Mouse (Mus musculus): ENCODE measurements around the gene Slc25a25. TPM values are rescaled to one million over a fixed set of nuclear protein-coding genes. Genes with fewer than 3 reads are reported as not detected.

Gene Slc25a25
- polyA plus RNA-seq, 1 experiment from 2014 or later, result 29.2 TPM

GRCm38 (mm10) chr2:32437612-32438166, 13.6 kb downstream of the Slc25a25 start:
- Histone ChIP-seq H3K27ac (replicated peaks) (peak overlapping the region; percentile 73), H3K4me1 (peaks cover 46% of the 10 kb centered on the region), H3K36me3 (no peaks in the 10 kb centered on the region), H3K9me3 (replicated peaks) (no peaks in the 10 kb centered on the region), H3K4me3 (no peak overlapping the region), H3K27me3 (ENCODE audit: low read depth, poor library complexity, severe bottlenecking) (no peaks in the 10 kb centered on the region)
- no peak for DNase-seq (ENCODE audit: low spot score)
- whole genome bisulfite sequencing, result 68% methylated on average over 2 of the region's 2 CpGs

- 72% methylated on average over 3 of the region's 3 CpGs for WGBS
- Histone ChIP-seq H3K27ac (replicated peaks) (peak overlapping the region; percentile 73), H3K9me3 (replicated peaks) (no peaks in the 10 kb centered on the region), H3K27me3 (ENCODE audit: low read depth, poor library complexity, severe bottlenecking) (no peaks in the 10 kb centered on the region), H3K4me3 (no peak overlapping the region), H3K4me1 (peaks cover 47% of the 10 kb centered on the region), H3K36me3 (no peaks in the 10 kb centered on the region)
- no peak for DNase-seq (ENCODE audit: low spot score)
Measured at GRCm38 (mm10) chr2:32436686-32437372, 14.4 kb downstream of the Slc25a25 start.

- Histone ChIP-seq H3K9me3 (replicated peaks) (no peaks in the 10 kb centered on the region), H3K27ac (replicated peaks) (peak overlapping the region; percentile 87), H3K4me1 (peaks cover 43% of the 10 kb centered on the region), H3K36me3 (no peaks in the 10 kb centered on the region), H3K4me3 (peak overlapping the region; percentile 58), H3K27me3 (ENCODE audit: low read depth, poor library complexity, severe bottlenecking) (no peaks in the 10 kb centered on the region)
- peak; percentile 91 for DNase-seq (ENCODE audit: low spot score)
- WGBS, result 9% methylated on average over 18 of the region's 18 CpGs
Measured at GRCm38 (mm10) chr2:32430701-32431676, 20.3 kb downstream of the Slc25a25 start.

- DNase-seq (ENCODE audit: low spot score), result no peak
- Histone ChIP-seq H3K27ac (replicated peaks) (peak overlapping the region; percentile 59; the same call in 1 of the 2 replicates), H3K4me3 (peak overlapping the region; percentile 58; the same call in 1 of the 2 replicates), H3K36me3 (no peaks in the 10 kb centered on the region), H3K27me3 (ENCODE audit: low read depth, poor library complexity, severe bottlenecking) (no peaks in the 10 kb centered on the region), H3K9me3 (replicated peaks) (no peaks in the 10 kb centered on the region), H3K4me1 (peaks cover 55% of the 10 kb centered on the region)
- WGBS, result 82% methylated on average over 4 of the region's 4 CpGs
Measured at GRCm38 (mm10) chr2:32429215-32429891, 21.9 kb downstream of the Slc25a25 start.

GRCm38 (mm10) chr2:32428262-32428722, 23.0 kb downstream of the Slc25a25 start:
- 61% methylated on average over 8 of the region's 8 CpGs for WGBS
- H3K27ac ChIP-seq (replicated peaks), result peak overlapping the region; percentile 59
- no peak for DNase-seq (ENCODE audit: low spot score)
- H3K9me3 ChIP-seq (replicated peaks), result no peaks in the 10 kb centered on the region
- peak overlapping the region; percentile 58 for H3K4me3 ChIP-seq
- peaks cover 65% of the 10 kb centered on the region for H3K4me1 ChIP-seq
- H3K27me3 ChIP-seq (ENCODE audit: low read depth, poor library complexity, severe bottlenecking), result no peaks in the 10 kb centered on the region
- H3K36me3 ChIP-seq, result no peaks in the 10 kb centered on the region

GRCm38 (mm10) chr2:32427720-32428119, 23.5 kb downstream of the Slc25a25 start:
- Histone ChIP-seq H3K9me3 (replicated peaks) (no peaks in the 10 kb centered on the region), H3K27me3 (ENCODE audit: low read depth, poor library complexity, severe bottlenecking) (no peaks in the 10 kb centered on the region), H3K36me3 (no peaks in the 10 kb centered on the region), H3K4me3 (no peak overlapping the region), H3K27ac (replicated peaks) (no peak overlapping the region), H3K4me1 (peaks cover 71% of the 10 kb centered on the region)
- 80% methylated on average over 5 of the region's 5 CpGs for WGBS
- DNase-seq (ENCODE audit: low spot score), result no peak

GRCm38 (mm10) chr2:32426141-32426540, 25.1 kb downstream of the Slc25a25 start:
- no peak overlapping the region for H3K4me3 ChIP-seq
- no peak for DNase-seq (ENCODE audit: low spot score)
- H3K27ac ChIP-seq (replicated peaks), result no peak overlapping the region
- WGBS, result 93% methylated on average over 1 of the region's 1 CpGs
- H3K9me3 ChIP-seq (replicated peaks), result no peaks in the 10 kb centered on the region
- H3K27me3 ChIP-seq (ENCODE audit: low read depth, poor library complexity, severe bottlenecking), result no peaks in the 10 kb centered on the region
- H3K4me1 ChIP-seq, result peaks cover 64% of the 10 kb centered on the region
- H3K36me3 ChIP-seq, result peaks cover 6% of the 10 kb centered on the region

GRCm38 (mm10) chr2:32425568-32425967, 25.7 kb downstream of the Slc25a25 start:
- Histone ChIP-seq H3K9me3 (replicated peaks) (no peaks in the 10 kb centered on the region), H3K27me3 (ENCODE audit: low read depth, poor library complexity, severe bottlenecking) (no peaks in the 10 kb centered on the region), H3K4me1 (peaks cover 60% of the 10 kb centered on the region), H3K36me3 (peaks cover 12% of the 10 kb centered on the region), H3K27ac (replicated peaks) (no peak overlapping the region), H3K4me3 (no peak overlapping the region)
- no peak for DNase-seq (ENCODE audit: low spot score)
- 89% methylated on average over 5 of the region's 5 CpGs for WGBS

GRCm38 (mm10) chr2:32424796-32425195, 26.4 kb downstream of the Slc25a25 start:
- Histone ChIP-seq H3K36me3 (peaks cover 19% of the 10 kb centered on the region), H3K4me1 (peaks cover 52% of the 10 kb centered on the region), H3K27me3 (ENCODE audit: low read depth, poor library complexity, severe bottlenecking) (no peaks in the 10 kb centered on the region), H3K9me3 (replicated peaks) (no peaks in the 10 kb centered on the region), H3K4me3 (no peak overlapping the region), H3K27ac (replicated peaks) (peak overlapping the region; percentile 77)
- no peak for DNase-seq (ENCODE audit: low spot score)
- 41% methylated on average over 3 of the region's 3 CpGs for WGBS

- Histone ChIP-seq H3K4me3 (peak overlapping the region; percentile 54), H3K27me3 (ENCODE audit: low read depth, poor library complexity, severe bottlenecking) (no peaks in the 10 kb centered on the region), H3K27ac (replicated peaks) (peak overlapping the region; percentile 77), H3K4me1 (peaks cover 41% of the 10 kb centered on the region), H3K9me3 (replicated peaks) (no peaks in the 10 kb centered on the region), H3K36me3 (peaks cover 30% of the 10 kb centered on the region)
- peak; percentile 63 for DNase-seq (ENCODE audit: low spot score)
- 1% methylated on average over 14 of the region's 14 CpGs for WGBS
Measured at GRCm38 (mm10) chr2:32423481-32424331, 27.5 kb downstream of the Slc25a25 start.

- H3K36me3 ChIP-seq, result peaks cover 49% of the 10 kb centered on the region
- no peak for DNase-seq (ENCODE audit: low spot score)
- H3K4me1 ChIP-seq, result peaks cover 32% of the 10 kb centered on the region
- no peak overlapping the region for H3K4me3 ChIP-seq
- no peaks in the 10 kb centered on the region for H3K27me3 ChIP-seq (ENCODE audit: low read depth, poor library complexity, severe bottlenecking)
- no peak overlapping the region for H3K27ac ChIP-seq (replicated peaks)
- WGBS, result 97% methylated on average over 6 of the region's 6 CpGs
- H3K9me3 ChIP-seq (replicated peaks), result no peaks in the 10 kb centered on the region
Measured at GRCm38 (mm10) chr2:32421851-32422251, 29.4 kb downstream of the Slc25a25 start.
